Mouse (Mus musculus) liver, adult (tissue): ENCODE results near the gene Nudt5.

Experiments
- GATA4 ChIP-seq: IDR thresholded peaks from 2 replicates; pipeline ENCODE4 v1.6.1; 2014; ENCODE audit warnings: mild to moderate bottlenecking, low read length; ENCODE audit not compliant: insufficient replicate concordance

Gene Nudt5

GRCm38 (mm10) chr2:5844873-5845631, at the start of gene Nudt5, which contains the start of gene Cdc123:
TSS of gene Nudt5 (plus strand) at chr2:5845019.
TSS of gene Cdc123 (minus strand) at chr2:5845164.
- no peak for TF ChIP-seq GATA4

GRCm38 (mm10) chr2:5797816-5798672, 46.8 kb upstream of the Nudt5 start:
- TF ChIP-seq GATA4 = no peak

GRCm38 (mm10) chr2:5801182-5801640, 43.6 kb upstream of the Nudt5 start:
- peak; percentile 18; the same call in 1 of the 2 replicates for TF ChIP-seq GATA4

DNA sequence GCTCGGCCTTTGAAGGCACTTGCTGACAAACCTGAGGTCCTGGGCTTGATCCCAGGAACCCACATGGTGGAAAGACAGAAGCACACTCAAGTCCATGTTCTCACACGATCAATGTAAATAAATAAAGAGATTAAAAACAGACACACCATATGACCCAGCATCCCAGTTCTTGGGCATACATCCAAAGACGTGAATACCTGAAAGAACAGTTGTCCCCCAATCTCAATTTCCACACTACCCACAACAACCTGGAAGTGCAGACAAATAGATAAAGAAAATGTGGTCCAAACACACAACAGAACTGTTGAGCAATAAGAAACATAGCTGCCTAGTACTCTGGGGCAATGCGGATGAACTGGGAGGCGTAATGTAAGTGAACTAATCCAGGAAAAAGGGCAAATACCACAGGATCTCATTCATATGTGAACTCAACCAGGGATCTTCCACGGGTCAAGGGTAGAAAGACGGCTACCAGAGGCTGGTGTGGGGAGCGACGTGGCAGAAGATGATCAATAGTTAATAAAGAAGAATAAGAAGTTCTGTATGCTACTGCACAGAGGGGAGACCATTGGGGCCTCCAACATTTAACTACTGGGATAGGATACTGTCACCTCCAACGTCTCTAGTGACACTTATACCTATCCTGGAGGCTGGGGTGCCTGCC, 42.8 kb upstream of the Nudt5 start:
- TF ChIP-seq GATA4 = no peak

DNA sequence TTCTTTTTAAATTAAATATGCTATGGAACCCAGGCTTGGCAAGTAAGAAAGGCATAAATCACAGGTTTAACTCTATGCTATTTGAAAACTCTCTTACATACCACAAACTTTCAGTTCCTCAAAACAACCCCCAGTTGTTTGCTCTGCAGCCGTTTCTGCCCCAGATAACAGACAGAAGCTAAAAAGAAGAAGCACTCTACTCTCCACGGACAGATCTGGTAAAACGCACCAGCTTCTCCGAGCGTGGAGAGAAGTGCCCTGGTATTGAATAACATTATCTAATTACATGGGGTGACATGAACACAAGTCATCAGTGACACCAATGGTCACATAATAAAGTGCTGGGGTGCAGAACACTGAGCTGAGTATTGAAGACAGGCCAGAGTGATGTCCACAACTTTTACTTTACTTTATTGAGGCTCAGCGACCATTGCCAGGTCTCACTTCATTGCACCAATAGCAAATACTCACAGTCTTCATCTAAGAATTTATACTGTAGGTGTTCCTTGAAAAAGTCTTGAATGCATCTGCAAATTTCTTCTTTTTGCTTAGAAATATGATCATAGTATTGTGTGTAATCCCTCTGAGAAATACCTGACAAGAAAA, 40.3 kb upstream of the Nudt5 start:
- no peak for TF ChIP-seq GATA4

DNA sequence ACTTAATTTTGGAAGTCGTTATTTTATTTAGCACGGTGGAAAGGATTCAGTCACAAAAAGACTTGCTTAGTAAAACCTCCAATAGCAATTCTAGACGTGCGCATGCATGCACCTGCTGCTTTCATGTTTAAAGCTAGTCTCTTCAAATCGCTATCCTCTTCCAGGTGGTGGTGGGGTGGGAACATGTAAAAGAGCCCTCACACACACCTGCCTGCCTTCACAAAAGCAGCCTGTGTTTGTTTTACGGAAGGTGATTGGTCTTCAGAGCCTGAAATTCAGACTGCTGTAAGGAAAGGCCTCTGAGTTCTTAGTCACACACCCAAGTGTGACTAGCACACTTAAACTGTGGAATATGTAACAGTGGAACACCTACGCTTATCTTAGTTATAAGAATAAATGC, 39.6 kb upstream of the Nudt5 start:
- TF ChIP-seq GATA4 = no peak

GRCm38 (mm10) chr2:5810036-5810718, 34.6 kb upstream of the Nudt5 start:
- TF ChIP-seq GATA4 = no peak

GRCm38 (mm10) chr2:5811235-5811782, 33.5 kb upstream of the Nudt5 start:
- TF ChIP-seq GATA4 = no peak

- no peak for TF ChIP-seq GATA4
Observed at GRCm38 (mm10) chr2:5821264-5821663, 23.6 kb upstream of the Nudt5 start.

- peak; percentile 20; the same call in 1 of the 2 replicates for TF ChIP-seq GATA4
Observed at GRCm38 (mm10) chr2:5822449-5822848, 22.4 kb upstream of the Nudt5 start.

GRCm38 (mm10) chr2:5824213-5824612, 20.6 kb upstream of the Nudt5 start:
- no peak for TF ChIP-seq GATA4

DNA sequence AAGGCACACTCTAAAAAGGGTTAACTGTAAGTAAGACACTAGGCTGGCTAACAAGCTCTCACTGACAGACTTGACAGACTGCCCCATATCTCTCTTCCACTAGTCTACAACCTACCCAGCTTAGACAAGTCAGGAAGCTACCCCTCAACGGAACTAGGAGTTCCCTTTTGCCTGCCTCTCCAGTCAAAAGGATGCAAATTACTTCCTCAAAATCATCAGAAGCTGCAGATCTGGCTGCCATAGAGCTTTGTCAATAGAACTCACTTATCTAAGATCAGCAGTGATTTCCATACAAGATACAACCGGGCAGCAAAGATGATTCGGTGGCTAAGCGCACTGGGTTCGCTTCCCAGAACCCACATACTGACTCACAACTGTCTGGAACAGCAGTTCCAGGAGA, 20.1 kb upstream of the Nudt5 start:
- no peak for TF ChIP-seq GATA4

DNA sequence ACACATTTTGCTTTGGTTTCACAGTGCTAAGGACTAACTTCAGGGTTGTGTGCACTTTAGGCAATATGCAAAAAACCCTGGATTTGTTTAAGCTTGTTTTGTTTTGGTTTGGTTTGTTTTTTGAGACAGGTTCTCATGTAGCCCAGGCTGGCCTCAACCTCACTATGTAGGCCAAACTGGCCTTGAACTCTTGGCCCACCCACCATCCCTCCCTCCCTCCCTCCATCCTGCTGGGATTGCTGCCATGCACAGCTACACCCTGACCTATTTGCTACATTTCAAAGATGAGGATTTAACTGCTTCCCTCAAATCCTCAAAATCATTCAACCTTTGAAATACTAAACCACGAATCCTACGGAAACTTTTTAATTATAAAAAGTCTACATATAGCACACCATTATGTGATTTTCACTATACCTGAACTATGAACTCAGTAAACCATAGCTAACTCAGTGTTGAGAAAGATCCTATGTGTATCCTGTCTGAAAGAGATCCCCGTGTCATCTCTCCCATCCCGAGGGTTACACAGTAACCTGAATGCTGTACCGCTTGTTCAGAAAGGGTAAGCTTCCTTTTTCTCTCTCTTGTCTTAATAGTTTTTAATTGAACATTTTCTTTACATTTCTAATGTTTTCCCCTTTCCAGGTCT, 19.4 kb upstream of the Nudt5 start:
- TF ChIP-seq GATA4 = no peak

- TF ChIP-seq GATA4 = no peak
Observed at GRCm38 (mm10) chr2:5840815-5841214, 4.0 kb upstream of the Nudt5 start.

DNA sequence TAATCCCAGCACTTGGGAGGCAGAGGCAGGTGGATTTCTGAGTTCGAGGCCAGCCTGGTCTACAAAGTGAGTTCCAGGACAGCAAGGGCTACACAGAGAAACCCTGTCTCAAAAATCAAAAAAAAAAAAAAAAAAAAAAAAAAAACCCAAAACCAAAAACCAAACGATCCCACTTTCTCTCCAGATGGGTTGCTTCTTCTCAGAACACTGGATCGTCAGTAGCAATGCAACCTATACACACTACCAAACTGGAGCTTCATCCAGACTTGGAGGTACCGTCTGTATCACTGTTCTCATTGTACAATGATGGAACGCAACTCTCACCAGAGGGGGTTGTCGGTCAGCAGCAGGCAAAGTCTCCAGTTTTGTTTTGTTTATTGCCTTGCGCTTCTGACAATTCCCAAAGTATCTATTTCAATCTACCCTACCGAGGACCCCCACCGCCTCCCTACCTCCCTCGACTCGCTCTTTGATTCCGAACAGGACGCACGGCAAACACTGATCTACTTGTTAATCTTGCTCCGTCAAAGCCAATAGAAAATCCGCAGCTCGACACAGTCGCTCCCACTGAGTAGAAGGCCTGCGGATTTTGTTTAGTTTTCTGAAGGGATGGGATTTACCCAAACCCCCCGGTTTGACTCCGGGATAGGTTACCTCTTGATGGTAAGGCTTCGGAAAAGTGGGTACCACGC, 492 bp upstream of the Nudt5 start:
- no peak for TF ChIP-seq GATA4
